Mouse (Mus musculus) lung, adult 2 months (tissue): ENCODE data around the gene Glp1r.

Experiments
- CTCF ChIP-seq: fragments of 200-500 bp; IDR thresholded peaks from 2 replicates; pipeline ENCODE4 v1.5.1; 2011; ENCODE audit warnings: mild to moderate bottlenecking, low read length, control low read depth; ENCODE audit not compliant: insufficient read depth
- POLR2A ChIP-seq: fragments of 200-500 bp; IDR thresholded peaks from 2 replicates; pipeline ENCODE4 v1.6.1; 2011; ENCODE audit warnings: low read depth, mild to moderate bottlenecking, control low read depth, low read length, borderline replicate concordance; ENCODE audit errors: extremely low read depth

DNA sequence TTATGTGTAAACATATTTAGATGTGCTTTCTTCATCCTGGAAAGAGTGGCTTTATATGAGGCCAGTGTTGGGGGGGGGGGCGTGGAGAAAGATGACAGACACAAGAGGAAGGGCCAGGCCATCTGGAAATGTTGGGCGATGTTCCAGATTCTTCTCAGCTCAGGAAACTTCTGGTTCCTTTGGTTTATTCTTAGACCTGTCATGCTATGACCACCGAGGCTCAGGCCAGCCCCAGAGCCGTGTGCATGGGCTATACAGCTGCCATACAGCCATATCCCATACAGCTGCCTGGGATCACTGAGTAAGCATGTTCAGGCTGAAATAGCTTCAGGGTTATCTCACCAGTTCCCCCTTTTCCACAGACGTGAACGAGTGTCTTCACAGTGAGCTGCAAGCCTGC lies 71.7 kb downstream of the Glp1r start:
- TF ChIP-seq CTCF = no peak
- no peak for TF ChIP-seq POLR2A
